Mouse (Mus musculus) liver, embryonic 14.5 days (tissue): ENCODE data around the gene Lclat1. TPM values are rescaled to one million over a fixed set of nuclear protein-coding genes. Genes with fewer than 3 reads are reported as not detected.
A peak's percentile ranks its signal among the peaks of the same experiment; 100 is the strongest.

Source experiments
- ATAC-seq: fragments of 200-750 bp; cut with Nextera tagmentation; 2 replicates; pipeline ENCODE4 v1.8.0; 2017; ENCODE audit warnings: moderate number of reproducible peaks, mild to moderate bottlenecking, moderate library complexity; ENCODE audit not compliant: insufficient read depth
- DNase-seq, 3 experiments: peaks; one replicate each; pipeline ENCODE4 v3.0.0-alpha.2; 2012 to 2013; ENCODE audit warnings: low read depth in 3 of 3, low spot score in 3 of 3
- H3K27ac ChIP-seq: fragments of 300-500 bp; sonication (generic); 2 replicates; pipeline ENCODE4 v1.5.1; 2014; ENCODE audit warnings: moderate library complexity, mild to moderate bottlenecking, control low read depth, inconsistent platforms
- H3K27me3 ChIP-seq: fragments of 300-500 bp; sonication (generic); 2 replicates; pipeline ENCODE4 v1.6.1; 2014; ENCODE audit warnings: mild to moderate bottlenecking, low read length, moderate library complexity; ENCODE audit not compliant: control insufficient read depth, insufficient read depth
- H3K36me3 ChIP-seq: fragments of 300-500 bp; sonication (generic); replicated peaks from 2 replicates; pipeline ENCODE4 v1.6.1; 2014; ENCODE audit warnings: low read depth; ENCODE audit not compliant: control insufficient read depth, insufficient read depth
- H3K4me1 ChIP-seq, 2 experiments: fragments of 200-500 bp in 1 of 2; fragments of 300-500 bp in 1 of 2; sonication (generic) in 1 of 2; replicated peaks; 2 replicates each; pipeline ENCODE4 v1.6.1; 2012 to 2014; ENCODE audit warnings: antibody characterized with exemption in 1 of 2, inconsistent platforms in 1 of 2, low read length in 1 of 2; ENCODE audit not compliant: control insufficient read depth in 2 of 2, insufficient read depth in 2 of 2
- H3K4me2 ChIP-seq: fragments of 300-500 bp; sonication (generic); 2 replicates; pipeline ENCODE4 v1.6.1; 2014; ENCODE audit warnings: low read depth, mild to moderate bottlenecking, control low read depth, moderate library complexity
- H3K4me3 ChIP-seq, 2 experiments: fragments of 200-500 bp in 1 of 2; fragments of 300-500 bp in 1 of 2; sonication (generic) in 1 of 2; 2 replicates each; pipeline ENCODE4 v1.5.1; 2012 to 2014; ENCODE audit warnings: low read depth in 2 of 2, low read length in 2 of 2, mild to moderate bottlenecking in 2 of 2, control low read depth in 1 of 2, inconsistent platforms in 1 of 2, moderate library complexity in 1 of 2; ENCODE audit not compliant: insufficient read depth in 1 of 2
- H3K9ac ChIP-seq: fragments of 300-500 bp; sonication (generic); replicated peaks from 2 replicates; pipeline ENCODE4 v1.6.1; 2014; ENCODE audit warnings: mild to moderate bottlenecking, control low read depth, moderate library complexity
- H3K9me3 ChIP-seq: fragments of 300-500 bp; sonication (generic); 2 replicates; pipeline ENCODE4 v1.6.1; 2016; ENCODE audit warnings: low read length, mixed read lengths; ENCODE audit not compliant: control insufficient read depth
- CTCF ChIP-seq: IDR thresholded peaks from 2 replicates; pipeline ENCODE4 v1.5.1; 2016; ENCODE audit warnings: antibody characterized with exemption, low read depth, control low read depth
- EP300 ChIP-seq: IDR thresholded peaks from 2 replicates; pipeline ENCODE4 v1.6.1; 2016; ENCODE audit warnings: antibody characterized with exemption, low read depth
- WGBS: fragments of 180-500 bp; shearing (Covaris S2); extraction: QIAGEN DNeasy Blood & Tissue Kit; methylation state at CpG from one replicate; pipeline ENCODE4 v1.1.7; 2014; ENCODE audit not compliant: insufficient replicate concordance; 5-methylcytosine and 5-hydroxymethylcytosine counted together
- polyA plus RNA-seq, 2 experiments: library from polyadenylated mRNA; depleted of rRNA in 1 of 2; stranded (reverse) in 1 of 2; unstranded in 1 of 2; fragments of >200 nt; fragmentation: Nextera tagmentation in 1 of 2; extraction: Ambion mirVana in 1 of 2; gene quantifications; 2 replicates each; pipeline versions ENCODE4 v1.2.1 to v1.2.3; 2012 to 2014

Lclat1 gene
- polyA plus RNA-seq, 2 experiments = 1.8 to 4.5 TPM

GRCm38 (mm10) chr17:73174083-73174562 lies 66.3 kb downstream of the Lclat1 start:
- ATAC-seq (no peak), DNase-seq (peak in 2 of 3 experiments; percentile 12 to 20)
- Histone ChIP-seq H3K36me3 (no peaks in the 10 kb centered on the region), H3K4me2 (no peak overlapping the region), H3K27ac (no peak overlapping the region), H3K27me3 (no peaks in the 10 kb centered on the region), H3K4me1 (no peaks in the 10 kb centered on the region), H3K9me3 (no peaks in the 10 kb centered on the region), H3K9ac (no peak overlapping the region), H3K4me3 (no peak overlapping the region)
- WGBS = 48% methylated on average over 5 of the region's 5 CpGs
- TF ChIP-seq CTCF (peak; percentile 75), EP300 (no peak)

GRCm38 (mm10) chr17:73175720-73176119 lies 67.9 kb downstream of the Lclat1 start:
- DNase-seq (no peak), ATAC-seq (no peak)
- WGBS = 63% methylated on average over 5 of the region's 5 CpGs
- H3K4me1 ChIP-seq = no peaks in the 10 kb centered on the region
- no peak overlapping the region for H3K9ac ChIP-seq
- no peak for TF ChIP-seq CTCF
- TF ChIP-seq EP300 = no peak
- H3K4me2 ChIP-seq = no peak overlapping the region
- H3K36me3 ChIP-seq = no peaks in the 10 kb centered on the region
- H3K9me3 ChIP-seq = no peaks in the 10 kb centered on the region
- no peaks in the 10 kb centered on the region for H3K27me3 ChIP-seq
- H3K4me3 ChIP-seq = no peak overlapping the region
- H3K27ac ChIP-seq = no peak overlapping the region

DNA sequence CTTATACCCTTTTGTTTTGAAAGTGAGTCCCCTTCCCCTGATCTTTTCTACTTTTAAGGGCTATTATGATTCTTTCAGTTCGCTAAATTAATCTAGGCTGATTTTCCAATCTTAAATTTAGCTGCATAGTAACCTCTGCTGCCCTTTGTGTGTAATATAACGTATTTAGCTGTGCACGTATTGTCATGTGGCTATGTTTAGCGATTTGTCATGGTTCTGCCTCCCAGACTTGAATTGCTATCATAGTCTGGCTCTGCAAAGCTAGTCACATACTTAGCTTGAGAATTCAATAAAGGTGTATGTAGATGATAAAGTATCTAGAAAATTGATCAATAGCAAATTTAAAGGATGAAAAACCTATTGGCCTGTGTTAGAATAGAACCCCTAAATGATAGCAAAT lies 69.3 kb downstream of the Lclat1 start:
- Histone ChIP-seq H3K27me3 (no peaks in the 10 kb centered on the region), H3K9me3 (no peaks in the 10 kb centered on the region), H3K36me3 (no peaks in the 10 kb centered on the region), H3K4me2 (no peak overlapping the region), H3K9ac (no peak overlapping the region), H3K27ac (no peak overlapping the region), H3K4me3 (no peak overlapping the region), H3K4me1 (no peaks in the 10 kb centered on the region)
- TF ChIP-seq CTCF (no peak), EP300 (no peak)
- DNase-seq (no peak), ATAC-seq (no peak)
- 69% methylated on average over 4 of the region's 4 CpGs for WGBS

DNA sequence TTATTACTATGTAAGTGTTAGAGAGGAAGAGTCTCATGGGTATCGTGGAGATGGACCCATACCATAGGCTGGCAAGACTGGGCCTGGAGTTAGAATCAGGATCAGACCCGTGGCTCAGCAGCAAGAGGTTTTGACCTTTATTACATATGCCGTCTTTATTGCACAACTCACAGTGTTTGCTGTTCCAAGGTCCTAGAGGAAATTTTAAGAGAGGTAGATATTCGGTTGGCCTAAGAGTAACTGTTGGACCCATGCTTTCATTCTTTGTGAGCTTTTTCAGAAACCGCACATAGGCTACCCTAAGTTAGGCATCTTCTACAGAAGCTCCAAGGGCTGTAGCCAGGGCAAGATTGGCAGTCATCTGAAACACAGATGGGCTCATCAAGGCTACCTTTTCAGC lies 79.1 kb downstream of the Lclat1 start:
- no peaks in the 10 kb centered on the region for H3K36me3 ChIP-seq
- no peaks in the 10 kb centered on the region for H3K9me3 ChIP-seq
- H3K27ac ChIP-seq = no peak overlapping the region
- H3K27me3 ChIP-seq = no peaks in the 10 kb centered on the region
- 71% methylated on average over 5 of the region's 5 CpGs for WGBS
- no peak for TF ChIP-seq EP300
- ATAC-seq = peak; percentile 57
- H3K4me3 ChIP-seq = no peak overlapping the region
- no peak overlapping the region for H3K4me2 ChIP-seq
- no peak overlapping the region for H3K9ac ChIP-seq
- peaks cover 0 to 2% of the 10 kb centered on the region in 2 experiments; a peak in 1 of 4 replicates for H3K4me1 ChIP-seq
- DNase-seq = peak in 2 of 3 experiments; percentile 4 to 11

GRCm38 (mm10) chr17:73194146-73194545 lies 86.4 kb downstream of the Lclat1 start:
- H3K4me3 ChIP-seq = no peak overlapping the region
- no peak for DNase-seq
- H3K9me3 ChIP-seq = no peaks in the 10 kb centered on the region
- H3K27me3 ChIP-seq = no peaks in the 10 kb centered on the region
- no peak for ATAC-seq
- no peak overlapping the region for H3K9ac ChIP-seq
- no peak overlapping the region for H3K27ac ChIP-seq
- H3K4me1 ChIP-seq = no peaks in the 10 kb centered on the region
- H3K4me2 ChIP-seq = no peak overlapping the region
- H3K36me3 ChIP-seq = no peaks in the 10 kb centered on the region
- no peak for TF ChIP-seq CTCF
- TF ChIP-seq EP300 = no peak
- WGBS = 58% methylated on average over 6 of the region's 6 CpGs
